Mouse (Mus musculus): ENCODE measurements at regions not wholly inside any gene's neighbourhood (a gene's known extent, or its start where the extent isn't known, plus 50 kb on each side); places are given as distances from the start of the nearest gene placed in this dataset.

DNA sequence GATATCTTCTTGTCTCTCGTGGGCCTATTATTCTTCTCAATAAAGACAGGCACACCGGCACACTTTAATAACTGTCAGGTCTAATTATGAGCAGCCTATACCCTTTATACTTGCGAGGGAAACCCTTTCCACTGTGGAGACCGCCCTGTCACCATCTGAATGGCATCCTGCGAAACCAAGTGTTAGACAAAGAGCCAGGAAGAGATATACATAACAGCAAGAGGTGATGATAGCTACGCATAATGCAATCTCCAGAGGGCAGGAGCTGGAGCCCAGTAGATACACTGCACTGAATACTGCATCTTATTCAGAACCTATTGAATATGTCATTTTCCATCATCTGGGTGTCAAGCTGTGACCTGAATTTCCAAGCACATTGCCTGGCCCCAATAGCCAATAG is 187.7 kb downstream of the Kit start:
- no peak for TF ChIP-seq POLR2A (IDR thresholded peaks at IDR 0.05; ENCODE audit: borderline replicate concordance, extremely low read depth, insufficient read depth, insufficient read length, poor library complexity, severe bottlenecking)
- TF ChIP-seq CTCF (IDR thresholded peaks at IDR 0.05; ENCODE audit: borderline replicate concordance, extremely low read depth, insufficient read depth, insufficient read length) = no peak

Measured in brain, embryonic 14.5 days (tissue).